Mouse (Mus musculus): ENCODE measurements around the gene Eif4g1. TPM values are rescaled to one million over a fixed set of nuclear protein-coding genes. Genes with fewer than 3 reads are reported as not detected.
A peak's percentile ranks its signal among the peaks of the same experiment; 100 is the strongest.

The Eif4g1 gene
- polyA plus RNA-seq, 1 experiment, result 269 TPM

DNA sequence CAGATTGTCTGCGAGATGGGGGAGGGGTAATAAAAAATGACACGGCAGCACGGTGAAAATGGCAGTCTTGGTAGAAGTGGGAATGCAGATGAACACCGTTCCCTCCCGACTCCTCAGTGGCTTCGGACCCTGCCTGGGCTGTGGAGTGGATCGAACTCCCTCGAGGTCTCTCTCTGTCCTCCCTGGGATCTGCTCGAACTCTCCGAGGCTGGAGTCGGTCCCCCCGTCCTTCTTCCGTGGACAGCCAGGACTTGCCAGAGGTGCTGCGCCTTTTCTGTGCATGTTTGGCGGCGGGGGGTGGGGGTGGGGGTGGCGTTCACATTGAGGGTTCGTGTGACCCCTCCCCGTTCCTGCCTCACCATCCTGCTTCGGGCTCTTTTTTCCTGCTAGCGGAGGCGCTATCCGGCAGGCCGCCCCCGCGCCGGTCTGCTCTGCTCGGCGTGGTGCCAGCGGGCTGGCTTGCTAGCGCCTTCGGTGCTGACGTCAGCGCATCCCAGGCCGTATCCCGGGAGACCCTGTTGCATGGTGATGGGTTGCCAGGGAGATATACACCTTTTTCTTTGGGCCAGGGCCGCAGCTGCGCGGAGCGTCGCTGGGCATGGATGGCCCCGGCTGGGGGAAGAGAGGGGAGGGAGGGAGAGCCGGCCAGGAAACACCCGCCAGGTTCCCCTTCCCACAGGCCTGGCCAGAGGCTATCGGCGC, 27.7 kb downstream of the Eif4g1 start:
- peak; percentile 98 for DNase-seq (ENCODE audit: low read depth)
- no peak for TF ChIP-seq CTCF (IDR thresholded peaks at IDR 0.05; ENCODE audit: borderline replicate concordance, extremely low read depth, insufficient read depth, insufficient read length)
- TF ChIP-seq POLR2A (IDR thresholded peaks at IDR 0.05; ENCODE audit: borderline replicate concordance, extremely low read depth, insufficient read depth, insufficient read length, poor library complexity, severe bottlenecking), result peak; percentile 49

DNA sequence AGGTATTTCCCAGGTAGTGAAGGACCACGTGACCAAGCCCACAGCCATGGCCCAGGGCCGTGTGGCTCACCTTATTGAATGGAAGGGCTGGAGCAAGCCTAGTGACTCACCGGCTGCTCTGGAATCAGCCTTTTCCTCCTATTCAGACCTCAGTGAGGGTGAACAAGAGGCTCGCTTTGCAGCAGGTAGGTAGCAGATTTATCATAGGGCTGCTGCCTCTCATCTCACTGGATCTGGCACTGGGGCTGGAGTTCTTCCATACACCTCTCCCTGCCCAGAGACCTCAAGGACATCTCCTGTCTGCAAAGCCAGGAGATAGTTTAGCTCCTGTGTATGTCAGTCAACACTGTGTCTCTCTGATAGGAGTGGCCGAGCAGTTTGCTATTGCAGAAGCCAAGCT, 31.2 kb downstream of the Eif4g1 start:
- no peak for DNase-seq (ENCODE audit: low read depth)
- TF ChIP-seq CTCF (IDR thresholded peaks at IDR 0.05; ENCODE audit: borderline replicate concordance, extremely low read depth, insufficient read depth, insufficient read length) (no peak), POLR2A (IDR thresholded peaks at IDR 0.05; ENCODE audit: borderline replicate concordance, extremely low read depth, insufficient read depth, insufficient read length, poor library complexity, severe bottlenecking) (no peak)

DNA sequence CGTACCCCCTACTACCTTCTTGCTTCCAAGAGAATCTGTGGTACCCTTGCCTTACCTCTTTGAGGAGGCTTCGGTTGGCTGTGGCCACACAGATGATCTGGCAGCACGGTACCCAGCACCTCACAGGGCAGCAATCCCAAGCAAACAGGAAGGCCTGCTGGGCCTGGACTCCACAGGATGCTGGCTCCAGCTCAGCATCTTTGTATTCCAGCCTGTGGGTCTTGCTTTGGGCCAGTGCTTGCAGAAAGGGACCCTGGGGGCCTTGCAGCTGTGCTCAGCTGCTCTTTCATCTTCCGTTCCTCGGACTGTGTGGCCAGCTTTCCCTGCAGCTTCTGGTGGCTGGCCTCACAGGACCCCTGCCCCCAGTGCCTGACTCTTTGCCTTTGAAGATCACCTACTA, 31.9 kb downstream of the Eif4g1 start:
- peak; percentile 35 for DNase-seq (ENCODE audit: low read depth)
- TF ChIP-seq CTCF (IDR thresholded peaks at IDR 0.05; ENCODE audit: borderline replicate concordance, extremely low read depth, insufficient read depth, insufficient read length), result no peak
- TF ChIP-seq POLR2A (IDR thresholded peaks at IDR 0.05; ENCODE audit: borderline replicate concordance, extremely low read depth, insufficient read depth, insufficient read length, poor library complexity, severe bottlenecking), result no peak

DNA sequence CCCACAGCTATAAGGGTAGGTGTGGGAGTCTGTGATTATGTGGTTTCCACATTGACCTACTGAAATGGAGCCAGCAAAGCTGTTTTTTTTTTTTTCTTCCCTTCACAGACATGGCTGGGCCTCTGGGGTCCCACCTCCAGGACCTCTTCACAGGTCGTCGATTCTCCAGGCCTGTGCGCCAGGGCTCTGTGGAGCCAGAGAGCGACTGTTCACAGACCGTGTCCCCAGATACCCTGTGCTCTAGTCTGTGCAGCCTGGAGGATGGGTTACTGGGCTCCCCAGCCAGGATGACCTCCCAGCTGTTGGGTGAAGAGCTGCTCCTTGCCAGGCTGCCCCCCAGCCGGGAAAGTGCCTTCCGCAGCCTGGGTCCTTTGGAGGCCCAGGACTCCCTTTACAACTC, 33.2 kb downstream of the Eif4g1 start:
- no peak for DNase-seq (ENCODE audit: low read depth)
- TF ChIP-seq POLR2A (IDR thresholded peaks at IDR 0.05; ENCODE audit: borderline replicate concordance, extremely low read depth, insufficient read depth, insufficient read length, poor library complexity, severe bottlenecking) (no peak), CTCF (IDR thresholded peaks at IDR 0.05; ENCODE audit: borderline replicate concordance, extremely low read depth, insufficient read depth, insufficient read length) (no peak)

DNA sequence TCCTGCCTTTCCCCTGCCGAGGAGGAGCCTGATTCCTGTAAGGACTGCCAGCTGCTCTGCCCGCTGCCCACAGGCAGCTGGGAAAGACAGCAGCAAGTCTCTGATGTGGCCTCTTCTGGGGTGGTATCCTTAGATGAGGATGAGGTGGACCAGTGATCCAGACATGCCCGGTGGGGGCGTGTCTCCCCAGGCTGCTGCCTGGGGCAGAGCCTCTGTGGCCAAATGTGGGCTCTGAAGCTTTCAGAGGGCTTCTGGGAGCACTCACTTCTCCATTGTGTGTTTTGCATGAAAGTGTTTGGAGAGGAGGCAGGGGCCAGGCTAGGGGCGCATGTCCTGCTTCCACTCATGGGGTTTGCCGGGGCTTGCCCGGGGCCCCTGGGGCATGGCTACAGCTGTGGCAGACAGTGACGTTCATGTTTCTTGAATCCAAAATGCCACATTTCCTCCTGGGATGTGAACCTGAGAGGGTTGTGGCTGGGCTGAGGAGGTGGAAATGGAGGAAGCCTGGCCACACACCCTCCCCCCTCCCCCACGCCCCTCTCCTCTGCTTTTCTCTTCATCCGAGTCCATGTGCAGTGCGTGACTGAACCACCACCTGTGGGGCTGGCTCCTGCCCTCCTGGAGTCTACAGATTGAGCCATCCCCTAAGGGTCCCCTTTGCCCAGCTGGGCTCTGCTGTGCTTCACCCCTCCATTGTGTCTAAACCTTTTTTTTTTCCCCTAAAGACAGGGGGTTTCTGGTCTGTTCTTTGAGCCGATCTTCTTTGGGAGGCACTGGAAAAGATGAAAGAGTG, 33.8 kb downstream of the Eif4g1 start:
- TF ChIP-seq POLR2A (IDR thresholded peaks at IDR 0.05; ENCODE audit: borderline replicate concordance, extremely low read depth, insufficient read depth, insufficient read length, poor library complexity, severe bottlenecking) (no peak), CTCF (IDR thresholded peaks at IDR 0.05; ENCODE audit: borderline replicate concordance, extremely low read depth, insufficient read depth, insufficient read length) (no peak)
- DNase-seq (ENCODE audit: low read depth), result no peak

DNA sequence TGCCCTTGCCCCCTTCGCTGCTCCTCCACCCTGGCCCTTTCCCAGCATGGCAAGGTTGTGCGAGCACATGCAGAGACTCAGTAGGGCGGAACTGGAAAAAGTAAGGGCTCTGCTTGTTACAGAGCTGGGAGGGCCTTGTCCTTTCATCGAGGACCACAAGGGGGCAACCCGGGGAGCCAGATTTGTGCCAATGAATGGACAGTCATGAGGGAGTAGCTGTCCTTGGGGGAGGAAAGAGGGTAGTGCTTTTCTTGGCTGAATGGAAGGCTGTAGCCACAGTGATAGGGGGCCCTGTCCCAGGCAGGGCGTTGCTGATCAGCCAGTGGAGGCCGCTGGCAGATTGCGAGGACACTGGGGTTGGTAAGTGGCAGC, 34.4 kb downstream of the Eif4g1 start:
- no peak for TF ChIP-seq POLR2A (IDR thresholded peaks at IDR 0.05; ENCODE audit: borderline replicate concordance, extremely low read depth, insufficient read depth, insufficient read length, poor library complexity, severe bottlenecking)
- TF ChIP-seq CTCF (IDR thresholded peaks at IDR 0.05; ENCODE audit: borderline replicate concordance, extremely low read depth, insufficient read depth, insufficient read length), result peak; percentile 83
- DNase-seq (ENCODE audit: low read depth), result peak; percentile 80

DNA sequence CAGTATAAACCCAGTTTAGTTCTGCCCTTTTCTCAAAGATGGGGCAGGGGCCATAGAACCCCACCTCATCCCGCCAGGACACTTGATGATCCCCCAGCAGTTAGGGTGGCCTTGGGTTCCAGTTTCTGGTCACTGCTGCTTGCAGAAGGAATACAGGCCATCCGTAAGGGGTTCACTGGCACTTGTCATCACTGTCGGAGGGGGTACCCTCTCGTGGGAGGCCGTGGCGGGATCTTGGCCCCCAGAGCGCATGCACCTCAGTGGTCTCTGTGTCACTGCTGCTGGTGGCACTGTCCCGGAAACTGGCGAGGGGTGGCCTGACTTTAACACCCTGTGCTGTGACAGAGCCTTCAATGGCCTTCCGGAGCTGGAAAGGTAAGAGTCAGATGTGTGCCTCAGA, 35.0 kb downstream of the Eif4g1 start:
- DNase-seq (ENCODE audit: low read depth), result no peak
- no peak for TF ChIP-seq CTCF (IDR thresholded peaks at IDR 0.05; ENCODE audit: borderline replicate concordance, extremely low read depth, insufficient read depth, insufficient read length)
- TF ChIP-seq POLR2A (IDR thresholded peaks at IDR 0.05; ENCODE audit: borderline replicate concordance, extremely low read depth, insufficient read depth, insufficient read length, poor library complexity, severe bottlenecking), result no peak

DNA sequence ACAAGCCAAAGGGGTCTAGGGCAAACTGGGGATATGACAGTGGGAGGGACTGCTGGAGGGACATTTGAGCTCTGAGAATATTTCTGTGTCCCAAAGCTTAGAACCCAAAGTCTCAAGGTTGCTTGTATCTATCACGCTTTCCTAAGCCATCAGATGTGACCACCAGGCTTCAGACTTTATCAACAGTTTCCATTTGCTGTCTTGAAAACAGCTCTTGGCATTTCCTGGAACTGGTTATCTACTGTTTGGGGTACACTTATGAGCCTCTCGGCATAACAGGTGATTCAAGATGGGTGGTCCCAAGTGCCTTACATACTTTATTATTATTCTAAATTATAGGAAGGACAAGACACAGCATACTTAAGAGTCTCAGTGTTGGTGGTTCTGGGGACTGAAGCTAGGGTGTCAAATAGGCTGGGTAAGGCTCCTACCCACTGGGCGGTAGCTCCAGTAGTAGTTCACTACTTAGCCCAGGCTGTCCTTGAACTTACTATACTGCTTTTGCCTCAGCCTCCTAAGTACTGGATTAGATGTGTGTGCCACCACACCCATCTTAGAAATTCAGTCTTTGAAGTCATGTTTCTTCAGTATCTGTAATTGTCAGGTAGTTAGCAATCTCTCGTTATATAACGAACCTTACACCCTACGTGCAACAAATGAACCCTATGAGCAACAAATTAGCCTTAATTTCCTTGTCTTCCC, 35.7 kb downstream of the Eif4g1 start:
- no peak for DNase-seq (ENCODE audit: low read depth)
- TF ChIP-seq CTCF (IDR thresholded peaks at IDR 0.05; ENCODE audit: borderline replicate concordance, extremely low read depth, insufficient read depth, insufficient read length), result no peak
- no peak for TF ChIP-seq POLR2A (IDR thresholded peaks at IDR 0.05; ENCODE audit: borderline replicate concordance, extremely low read depth, insufficient read depth, insufficient read length, poor library complexity, severe bottlenecking)

DNA sequence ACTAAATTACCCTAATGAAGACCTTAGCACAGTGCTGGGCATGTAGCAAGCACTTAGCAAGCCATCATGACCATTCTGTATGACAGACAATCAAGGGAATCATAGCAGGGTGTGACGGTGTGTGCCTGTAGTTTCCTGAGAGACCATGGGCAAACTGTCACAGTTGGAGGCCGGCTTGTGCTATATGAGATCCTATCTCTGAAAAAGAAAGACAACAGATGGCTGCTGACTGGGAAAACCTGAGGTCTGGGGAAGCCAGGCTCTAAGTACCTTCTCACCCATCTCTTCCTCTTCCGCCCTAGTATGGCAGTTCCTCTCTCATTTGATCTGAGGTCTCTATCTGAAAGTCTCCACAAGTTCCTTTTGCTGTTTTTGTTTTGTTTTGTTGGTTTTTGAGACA, 37.7 kb downstream of the Eif4g1 start:
- TF ChIP-seq POLR2A (IDR thresholded peaks at IDR 0.05; ENCODE audit: borderline replicate concordance, extremely low read depth, insufficient read depth, insufficient read length, poor library complexity, severe bottlenecking) (no peak), CTCF (IDR thresholded peaks at IDR 0.05; ENCODE audit: borderline replicate concordance, extremely low read depth, insufficient read depth, insufficient read length) (no peak)
- DNase-seq (ENCODE audit: low read depth), result no peak

DNA sequence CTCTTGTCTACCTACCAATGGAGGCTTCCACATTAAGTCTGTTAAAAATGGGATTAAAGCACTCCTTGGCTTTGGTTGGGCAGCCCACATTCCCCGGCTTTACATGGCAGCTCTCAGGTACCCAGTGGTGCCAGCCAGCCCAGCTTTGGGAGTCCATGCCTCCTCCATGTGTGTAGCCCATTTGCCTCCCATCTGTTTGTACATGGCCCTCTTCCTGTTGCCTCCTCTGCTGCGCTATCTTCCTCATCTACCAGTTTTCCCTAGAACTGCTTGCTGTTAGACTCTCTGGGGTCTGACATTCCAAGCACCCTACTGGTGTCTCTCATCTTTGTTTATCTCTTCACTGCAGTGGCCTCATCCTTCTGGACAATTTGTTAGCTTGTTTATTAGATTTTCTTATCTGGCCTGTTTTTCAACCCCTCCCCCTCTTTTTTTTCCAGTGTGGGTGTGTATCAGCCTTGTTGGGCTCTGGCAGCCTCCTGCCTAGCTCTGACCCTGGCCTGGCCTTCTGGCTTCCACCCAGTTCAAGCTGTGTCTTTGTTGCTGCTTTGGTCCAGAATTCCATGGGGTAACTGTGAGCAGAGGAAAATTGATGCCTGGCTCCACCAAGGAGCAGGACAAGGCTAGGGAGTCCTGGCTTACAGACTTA, 38.4 kb downstream of the Eif4g1 start:
- TF ChIP-seq CTCF (IDR thresholded peaks at IDR 0.05; ENCODE audit: borderline replicate concordance, extremely low read depth, insufficient read depth, insufficient read length), result no peak
- no peak for TF ChIP-seq POLR2A (IDR thresholded peaks at IDR 0.05; ENCODE audit: borderline replicate concordance, extremely low read depth, insufficient read depth, insufficient read length, poor library complexity, severe bottlenecking)
- DNase-seq (ENCODE audit: low read depth), result no peak
